Mouse (Mus musculus) lung, adult 2 months (tissue): ENCODE measurements around the gene Ttll2.
"Not testable (repeated sequence)": the region's sequence is repeated elsewhere in the genome, so short reads cannot be mapped to it uniquely, and the experiment has no call there.

Source experiments
- CTCF ChIP-seq: fragments of 200-500 bp; IDR thresholded peaks from 2 replicates; pipeline ENCODE4 v1.5.1; 2011; ENCODE audit warnings: mild to moderate bottlenecking, low read length, control low read depth; ENCODE audit not compliant: insufficient read depth
- POLR2A ChIP-seq: fragments of 200-500 bp; IDR thresholded peaks from 2 replicates; pipeline ENCODE4 v1.6.1; 2011; ENCODE audit warnings: low read depth, mild to moderate bottlenecking, control low read depth, low read length, borderline replicate concordance; ENCODE audit errors: extremely low read depth

DNA sequence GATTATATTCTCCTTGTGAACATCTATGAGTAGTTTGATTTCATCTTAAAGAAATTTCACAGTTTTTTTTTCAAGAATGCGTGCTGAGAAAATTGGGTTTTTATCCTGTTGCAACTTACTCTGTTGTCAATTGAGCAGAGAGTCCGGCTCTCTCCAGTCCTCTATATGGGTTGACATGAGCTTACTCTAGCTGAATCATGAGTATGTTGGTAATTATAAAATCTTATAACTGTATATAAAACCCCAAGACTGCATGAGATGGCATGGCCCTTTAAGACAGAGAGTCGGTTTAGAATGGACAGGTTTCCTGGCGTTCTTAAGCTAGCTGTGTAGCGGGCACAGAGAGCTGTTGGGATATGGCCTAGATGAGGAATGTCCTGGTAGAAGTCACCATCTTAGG, 28.1 kb downstream of the Ttll2 start, which contains the start of gene Tcp10a:
- TF ChIP-seq CTCF, POLR2A: not testable (repeated sequence)
